Mouse (Mus musculus) cerebral cortex, adult 2 months (tissue): ENCODE data around the gene Gm20908.

Experiments used
- WGBS: fragments of 180-500 bp; shearing (Covaris S2); methylation state at CpG from one replicate; pipeline ENCODE4 v1.1.7; 2018; 5-methylcytosine and 5-hydroxymethylcytosine counted together

Gene Gm20908

DNA sequence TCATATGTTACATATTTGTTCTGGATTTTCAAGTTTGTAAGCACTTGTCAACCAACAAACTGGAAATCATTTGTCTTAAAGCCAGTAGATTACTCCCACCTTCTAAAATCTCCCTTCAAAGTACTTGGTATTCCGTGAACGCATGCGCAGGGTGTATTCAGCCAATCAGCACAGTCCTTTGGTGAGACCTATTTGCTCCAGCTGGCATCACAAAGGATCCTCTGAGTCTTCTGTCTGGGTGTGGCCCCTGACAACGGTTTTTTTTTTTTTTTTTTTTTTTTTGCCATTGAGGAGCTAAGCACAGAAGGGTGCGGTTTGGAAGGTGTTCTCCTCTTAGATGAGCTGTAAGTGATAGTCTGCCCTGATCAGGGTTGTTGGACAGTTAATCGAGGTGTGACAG is at the start of gene Gm20908:
TSS of gene Gm20908 (plus strand) at position 301 of the 400 bp plus-strand sequence.
- no CpG with 5 or more reads among the region's 6 CpGs for WGBS
